Mouse (Mus musculus) forebrain, embryonic 11.5 days (tissue): ENCODE data around the gene Mettl23. TPM values are rescaled to one million over a fixed set of nuclear protein-coding genes. Genes with fewer than 3 reads are reported as not detected.

Source experiments
- ATAC-seq: fragments of 200-750 bp; cut with Nextera tagmentation; replicated peaks from 2 replicates; pipeline ENCODE4 v1.8.0; 2017; ENCODE audit warnings: moderate TSS enrichment; ENCODE audit not compliant: low FRiP score
- DNase-seq: peaks from one replicate; pipeline ENCODE4 v3.0.0-alpha.2; 2017; ENCODE audit warnings: low spot score
- H3K27ac ChIP-seq: fragments of 300-500 bp; sonication (generic); 2 replicates; pipeline ENCODE4 v1.5.1; 2014; ENCODE audit warnings: low read depth, low read length
- H3K27me3 ChIP-seq: fragments of 300-500 bp; sonication (generic); 2 replicates; pipeline ENCODE4 v1.6.1; 2014; ENCODE audit warnings: mild to moderate bottlenecking, low read length, mixed read lengths; ENCODE audit not compliant: control insufficient read depth, insufficient read depth
- H3K36me3 ChIP-seq: fragments of 300-500 bp; sonication (generic); 2 replicates; pipeline ENCODE4 v1.6.1; 2014; ENCODE audit warnings: mild to moderate bottlenecking, low read length, moderate library complexity, mixed read lengths; ENCODE audit not compliant: control insufficient read depth, insufficient read depth
- H3K4me1 ChIP-seq: fragments of 300-500 bp; sonication (generic); replicated peaks from 2 replicates; pipeline ENCODE4 v1.6.1; 2014; ENCODE audit warnings: low read length, mixed read lengths; ENCODE audit not compliant: control insufficient read depth, insufficient read depth
- H3K4me2 ChIP-seq: fragments of 300-500 bp; sonication (generic); 2 replicates; pipeline ENCODE4 v1.6.1; 2014; ENCODE audit warnings: low read depth, mild to moderate bottlenecking, low read length, moderate library complexity, mixed read lengths; ENCODE audit not compliant: severe bottlenecking
- H3K4me3 ChIP-seq: fragments of 300-500 bp; sonication (generic); 2 replicates; pipeline ENCODE4 v1.5.1; 2014; ENCODE audit warnings: low read depth, low read length
- H3K9ac ChIP-seq: fragments of 300-500 bp; sonication (generic); 2 replicates; pipeline ENCODE4 v1.6.1; 2014; ENCODE audit warnings: low read length
- H3K9me3 ChIP-seq: fragments of 300-500 bp; sonication (generic); 2 replicates; pipeline ENCODE4 v1.6.1; 2016; ENCODE audit warnings: low read length, mixed read lengths; ENCODE audit not compliant: control insufficient read depth
- WGBS: fragments of 180-500 bp; shearing (Covaris S2); extraction: QIAGEN DNeasy Blood & Tissue Kit; methylation state at CpG from one replicate; pipeline ENCODE4 v1.1.7; 2014; 5-methylcytosine and 5-hydroxymethylcytosine counted together
- polyA plus RNA-seq: library from polyadenylated mRNA; unstranded; fragments of >200 nt; fragmentation: Nextera tagmentation; extraction: Ambion mirVana; gene quantifications from 2 replicates; pipeline ENCODE4 v1.2.1, GENCODE M21; 2014

The Mettl23 gene
- polyA plus RNA-seq, 1 experiment from 2014 or later: 67.6 TPM

- no peak overlapping the region for H3K4me2 ChIP-seq
- no peaks in the 10 kb centered on the region for H3K4me1 ChIP-seq
- DNase-seq: no peak
- no peak overlapping the region for H3K4me3 ChIP-seq
- no peak for ATAC-seq
- no peaks in the 10 kb centered on the region for H3K9me3 ChIP-seq
- H3K9ac ChIP-seq: no peak overlapping the region
- H3K27ac ChIP-seq: no peak overlapping the region
- no peaks in the 10 kb centered on the region for H3K27me3 ChIP-seq
- H3K36me3 ChIP-seq: no peaks in the 10 kb centered on the region; the same call in 1 of the 2 replicates
- 92% methylated on average over 20 of the region's 20 CpGs for WGBS
Measured at GRCm38 (mm10) chr11:116873987-116874386, 30.9 kb downstream of the Mettl23 start.

- H3K4me3 ChIP-seq: no peak overlapping the region
- no peaks in the 10 kb centered on the region for H3K4me1 ChIP-seq
- DNase-seq: no peak
- no peaks in the 10 kb centered on the region for H3K36me3 ChIP-seq
- no peaks in the 10 kb centered on the region for H3K27me3 ChIP-seq
- no peak overlapping the region for H3K9ac ChIP-seq
- H3K9me3 ChIP-seq: no peaks in the 10 kb centered on the region
- no peak overlapping the region for H3K4me2 ChIP-seq
- 94% methylated on average over 8 of the region's 8 CpGs for WGBS
- no peak for ATAC-seq
- H3K27ac ChIP-seq: no peak overlapping the region
Measured at GRCm38 (mm10) chr11:116878454-116878853, 35.4 kb downstream of the Mettl23 start.

GRCm38 (mm10) chr11:116880839-116881238 lies 37.8 kb downstream of the Mettl23 start:
- 62% methylated on average over 7 of the region's 7 CpGs for WGBS
- H3K27ac ChIP-seq: no peak overlapping the region
- H3K27me3 ChIP-seq: no peaks in the 10 kb centered on the region
- no peaks in the 10 kb centered on the region for H3K9me3 ChIP-seq
- no peaks in the 10 kb centered on the region for H3K4me1 ChIP-seq
- no peak overlapping the region for H3K4me3 ChIP-seq
- H3K9ac ChIP-seq: no peak overlapping the region
- no peaks in the 10 kb centered on the region for H3K36me3 ChIP-seq
- no peak for DNase-seq
- H3K4me2 ChIP-seq: no peak overlapping the region
- no peak for ATAC-seq

- H3K36me3 ChIP-seq: no peaks in the 10 kb centered on the region
- H3K9me3 ChIP-seq: no peaks in the 10 kb centered on the region
- no peaks in the 10 kb centered on the region for H3K4me1 ChIP-seq
- H3K9ac ChIP-seq: no peak overlapping the region
- H3K27me3 ChIP-seq: no peaks in the 10 kb centered on the region
- H3K4me3 ChIP-seq: no peak overlapping the region
- no peak for DNase-seq
- no peak overlapping the region for H3K27ac ChIP-seq
- H3K4me2 ChIP-seq: no peak overlapping the region
- WGBS: 71% methylated on average over 5 of the region's 5 CpGs
- ATAC-seq: no peak
Measured at GRCm38 (mm10) chr11:116881440-116881839, 38.4 kb downstream of the Mettl23 start.

GRCm38 (mm10) chr11:116882446-116882845 lies 39.4 kb downstream of the Mettl23 start:
- ATAC-seq (no peak), DNase-seq (no peak)
- Histone ChIP-seq H3K27ac (no peak overlapping the region), H3K27me3 (no peaks in the 10 kb centered on the region), H3K9me3 (no peaks in the 10 kb centered on the region), H3K4me3 (no peak overlapping the region), H3K4me2 (no peak overlapping the region), H3K4me1 (no peaks in the 10 kb centered on the region), H3K9ac (no peak overlapping the region), H3K36me3 (no peaks in the 10 kb centered on the region)
- WGBS: 78% methylated on average over 10 of the region's 10 CpGs

GRCm38 (mm10) chr11:116884061-116884460 lies 41.0 kb downstream of the Mettl23 start:
- 86% methylated on average over 6 of the region's 6 CpGs for WGBS

GRCm38 (mm10) chr11:116885275-116886151 lies 42.4 kb downstream of the Mettl23 start:
- 4% methylated on average over 27 of the region's 28 CpGs for WGBS
- Histone ChIP-seq H3K4me1 (no peaks in the 10 kb centered on the region), H3K4me2 (peak overlapping the region; percentile 26; the same call in 1 of the 2 replicates), H3K9ac (no peak overlapping the region), H3K36me3 (no peaks in the 10 kb centered on the region), H3K4me3 (no peak overlapping the region), H3K27me3 (no peaks in the 10 kb centered on the region), H3K27ac (no peak overlapping the region), H3K9me3 (no peaks in the 10 kb centered on the region)
- ATAC-seq: no peak
- peak; percentile 90 for DNase-seq

More at GRCm38 (mm10) chr11:116884061-116884460, 41.0 kb downstream of the Mettl23 start:
- Histone ChIP-seq H3K4me3 (no peak overlapping the region), H3K9me3 (no peaks in the 10 kb centered on the region), H3K4me1 (no peaks in the 10 kb centered on the region), H3K36me3 (no peaks in the 10 kb centered on the region), H3K27me3 (no peaks in the 10 kb centered on the region), H3K27ac (no peak overlapping the region), H3K9ac (no peak overlapping the region), H3K4me2 (no peak overlapping the region)
- DNase-seq: no peak
- ATAC-seq: no peak

- WGBS: 62% methylated on average over 5 of the region's 5 CpGs
- Histone ChIP-seq H3K27ac (no peak overlapping the region), H3K9ac (no peak overlapping the region), H3K4me1 (no peaks in the 10 kb centered on the region), H3K36me3 (no peaks in the 10 kb centered on the region), H3K9me3 (no peaks in the 10 kb centered on the region; the same call in 1 of the 2 replicates), H3K4me2 (no peak overlapping the region), H3K4me3 (no peak overlapping the region), H3K27me3 (no peaks in the 10 kb centered on the region)
- DNase-seq: no peak
- ATAC-seq: no peak
Measured at GRCm38 (mm10) chr11:116887136-116887535, 44.1 kb downstream of the Mettl23 start.
